Mouse (Mus musculus) ES-Bruce4 (cell line): ENCODE results near the gene Naga. TPM values are rescaled to one million over a fixed set of nuclear protein-coding genes. Genes with fewer than 3 reads are reported as not detected.

Experiments used
- H3K27ac ChIP-seq: 2 replicates; pipeline ENCODE4 v1.5.1; 2012; ENCODE audit warnings: low read length, inconsistent platforms; ENCODE audit not compliant: insufficient read depth
- H3K27me3 ChIP-seq: 2 replicates; pipeline ENCODE4 v1.6.1; 2012; ENCODE audit warnings: mild to moderate bottlenecking, low read length, inconsistent platforms; ENCODE audit not compliant: control insufficient read depth, poor library complexity, insufficient read depth, severe bottlenecking
- H3K36me3 ChIP-seq: 2 replicates; pipeline ENCODE4 v1.6.1; 2012; ENCODE audit warnings: inconsistent platforms, mild to moderate bottlenecking, low read length, moderate library complexity; ENCODE audit not compliant: control insufficient read depth, poor library complexity, insufficient read depth, severe bottlenecking
- H3K4me1 ChIP-seq: one replicate; pipeline ENCODE4 v1.8.1; 2011; ENCODE audit warnings: low read length; ENCODE audit not compliant: control insufficient read depth, insufficient read depth
- H3K4me3 ChIP-seq: 2 replicates; pipeline ENCODE4 v1.5.1; 2011; ENCODE audit warnings: low read depth, mild to moderate bottlenecking, low read length
- H3K9ac ChIP-seq: 2 replicates; pipeline ENCODE4 v1.6.1; 2012; ENCODE audit warnings: low read depth, mild to moderate bottlenecking, inconsistent platforms; ENCODE audit not compliant: poor library complexity, severe bottlenecking
- H3K9me3 ChIP-seq: replicated peaks from 2 replicates; pipeline ENCODE4 v1.6.1; 2012; ENCODE audit warnings: mild to moderate bottlenecking, low read length, inconsistent platforms; ENCODE audit not compliant: control insufficient read depth, poor library complexity, insufficient read depth, severe bottlenecking
- CTCF ChIP-seq: IDR thresholded peaks from one replicate; pipeline ENCODE4 v1.8.1; 2011; ENCODE audit warnings: low read depth, low read length
- EP300 ChIP-seq: IDR thresholded peaks from 2 replicates; pipeline ENCODE4 v1.6.1; 2011; ENCODE audit warnings: low read depth, low read length; ENCODE audit not compliant: insufficient read depth
- POLR2A ChIP-seq: IDR thresholded peaks from one replicate; pipeline ENCODE4 v1.8.1; 2011; ENCODE audit warnings: low read length; ENCODE audit not compliant: insufficient read depth
- polyA plus RNA-seq: library from polyadenylated mRNA; stranded (reverse); fragments of >200 nt; gene quantifications from 2 replicates; pipeline ENCODE4 v1.2.4, GENCODE M21; 2011; ENCODE audit warnings: low read depth; ENCODE audit not compliant: missing spikeins, insufficient read depth, insufficient read length

Gene Naga
- polyA plus RNA-seq, 1 experiment: 29.5 TPM

DNA sequence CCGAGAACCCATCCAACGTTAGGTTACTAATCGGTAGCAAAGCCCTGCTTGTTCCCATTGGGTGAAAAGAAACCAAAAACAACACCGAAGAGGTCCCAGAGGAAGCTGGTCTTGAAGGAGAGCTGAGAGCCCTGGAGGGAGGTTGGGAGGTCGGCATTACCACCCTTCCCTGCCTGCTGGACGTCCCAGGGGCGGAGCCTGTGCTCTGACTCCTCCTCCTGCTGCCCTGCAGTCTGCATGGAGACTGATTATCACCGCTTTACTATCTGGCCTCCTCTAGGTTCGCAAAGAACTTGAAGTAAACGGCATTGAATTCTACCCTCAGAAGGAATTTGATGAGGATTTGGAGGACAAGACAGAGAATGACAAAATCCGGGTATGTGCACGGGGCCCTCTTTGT lies 52.6 kb downstream of the Naga start:
- no peaks in the 10 kb centered on the region; the same call in 1 of the 2 replicates for H3K36me3 ChIP-seq
- no peak overlapping the region for H3K9ac ChIP-seq
- no peaks in the 10 kb centered on the region for H3K27me3 ChIP-seq
- no peak overlapping the region for H3K4me3 ChIP-seq
- no peaks in the 10 kb centered on the region for H3K4me1 ChIP-seq
- TF ChIP-seq CTCF: no peak
- TF ChIP-seq POLR2A: no peak
- no peak for TF ChIP-seq EP300
- H3K9me3 ChIP-seq: no peaks in the 10 kb centered on the region
- H3K27ac ChIP-seq: no peak overlapping the region

DNA sequence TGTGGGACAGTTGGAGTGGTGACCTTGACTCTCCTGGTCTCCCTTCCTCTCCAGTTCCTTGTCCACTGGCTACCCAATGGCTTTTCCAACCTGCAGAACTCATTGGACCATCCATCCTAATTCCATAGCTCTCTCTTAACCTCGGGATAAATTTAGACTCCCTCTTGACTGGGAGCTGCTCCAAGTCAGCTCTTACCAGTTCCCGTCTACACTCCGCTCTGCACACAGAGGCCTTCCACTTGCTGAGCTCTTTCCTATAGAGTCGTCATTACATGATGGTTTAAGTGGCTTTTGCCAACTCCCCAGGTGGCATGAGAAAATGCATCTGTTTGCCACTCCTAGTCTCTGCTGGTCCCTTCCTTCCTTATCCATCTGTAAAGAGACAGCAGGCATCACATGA lies 58.1 kb downstream of the Naga start:
- Histone ChIP-seq H3K36me3 (no peaks in the 10 kb centered on the region), H3K27me3 (no peaks in the 10 kb centered on the region), H3K4me3 (no peak overlapping the region), H3K9ac (no peak overlapping the region), H3K9me3 (no peaks in the 10 kb centered on the region), H3K4me1 (peaks cover 4% of the 10 kb centered on the region), H3K27ac (no peak overlapping the region)
- no peak for TF ChIP-seq CTCF
- TF ChIP-seq POLR2A: no peak
- TF ChIP-seq EP300: no peak

Other genes with a start within 250 kb of the Naga start
- gene Ccdc134, start 211.0 kb downstream of the Naga start, polyA plus RNA-seq: 13.7 and 15.0 TPM in 2 replicates
- 205 and 210 TPM in 2 replicates for gene Srebf2, start 191.7 kb downstream of the Naga start, polyA plus RNA-seq
- 6.8 and 7.4 TPM in 2 replicates for gene Shisa8, start 126.1 kb downstream of the Naga start, polyA plus RNA-seq
- gene Tnfrsf13c, start 114.6 kb downstream of the Naga start, polyA plus RNA-seq: 1.9 and 2.3 TPM in 2 replicates
- 43.2 and 52.0 TPM in 2 replicates for gene Cenpm, start 94.2 kb downstream of the Naga start, polyA plus RNA-seq
- not detected in 2 replicates for gene 1500009C09Rik, start 86.5 kb downstream of the Naga start, polyA plus RNA-seq
- 8.8 and 9.7 TPM in 2 replicates for gene Sept3, start 64.0 kb downstream of the Naga start, polyA plus RNA-seq
- gene Wbp2nl, start 40.0 kb downstream of the Naga start, polyA plus RNA-seq: 0.70 and 1.1 TPM in 2 replicates
- 1.8 and 2.7 TPM in 2 replicates for gene Pheta2, start within 50 bp of the Naga start, polyA plus RNA-seq
- 84.8 and 86.7 TPM in 2 replicates for gene Smdt1, start within 50 bp of the Naga start, polyA plus RNA-seq
- gene Ndufa6, start 15.4 kb upstream of the Naga start, polyA plus RNA-seq: 212 and 236 TPM in 2 replicates
- gene Cyp2d22, start 41.3 kb upstream of the Naga start, polyA plus RNA-seq: 1.1 and 1.9 TPM in 2 replicates
- not detected in 2 replicates for gene Cyp2d11, start 55.1 kb upstream of the Naga start, polyA plus RNA-seq
- not detected in 2 replicates for gene Cyp2d10, start 68.3 kb upstream of the Naga start, polyA plus RNA-seq
- gene Cyp2d9, start 94.5 kb upstream of the Naga start, polyA plus RNA-seq: not detected in 2 replicates
- gene Cyp2d12, start 216.1 kb upstream of the Naga start, polyA plus RNA-seq: not detected in 2 replicates